Mouse (Mus musculus): ENCODE measurements around the gene Nkg7. TPM values are rescaled to one million over a fixed set of nuclear protein-coding genes. Genes with fewer than 3 reads are reported as not detected.
"Not testable (repeated sequence)": the region's sequence is repeated elsewhere in the genome, so short reads cannot be mapped to it uniquely, and the experiment has no call there.

Gene Nkg7
- 0.29 TPM in 1 of 2 replicates, not detected in the other for polyA plus RNA-seq (2014; fragmentation: Nextera tagmentation; extraction: Ambion mirVana)

- no peak for DNase-seq (ENCODE audit: low spot score)
- no peak within 1 kb of the TSS for H3K9ac ChIP-seq (ENCODE audit: low read depth, low read length)
- H3K36me3 ChIP-seq (ENCODE audit: control insufficient read depth, insufficient read depth, low read length) = no peaks in the 10 kb centered on the region
- no peaks in the 10 kb centered on the region for H3K9me3 ChIP-seq (ENCODE audit: control insufficient read depth, low read length)
- H3K4me2 ChIP-seq (replicated peaks; ENCODE audit: low read depth, low read length) = no peak within 1 kb of the TSS
- no peak for ATAC-seq (ENCODE audit: low FRiP score)
- H3K4me3 ChIP-seq (ENCODE audit: low read depth, low read length) = no peak within 1 kb of the TSS
- 74% methylated on average over 10 of the region's 10 CpGs for WGBS
- H3K4me1 ChIP-seq (replicated peaks; ENCODE audit: control insufficient read depth, insufficient read depth, low read length) = no peaks in the 10 kb centered on the region
- no peaks in the 10 kb centered on the region for H3K27me3 ChIP-seq (ENCODE audit: control insufficient read depth, insufficient read depth, low read length)
- H3K27ac ChIP-seq (ENCODE audit: low read depth, low read length) = no peak within 1 kb of the TSS
Measured at GRCm38 (mm10) chr7:43436341-43437255, at the start of gene Nkg7. Nkg7 (plus strand) TSS chr7:43437073.

- H3K4me3 ChIP-seq (ENCODE audit: low read depth, low read length) = no peak overlapping the region
Measured at GRCm38 (mm10) chr7:43392349-43393121, 44.3 kb upstream of the Nkg7 start.

DNA sequence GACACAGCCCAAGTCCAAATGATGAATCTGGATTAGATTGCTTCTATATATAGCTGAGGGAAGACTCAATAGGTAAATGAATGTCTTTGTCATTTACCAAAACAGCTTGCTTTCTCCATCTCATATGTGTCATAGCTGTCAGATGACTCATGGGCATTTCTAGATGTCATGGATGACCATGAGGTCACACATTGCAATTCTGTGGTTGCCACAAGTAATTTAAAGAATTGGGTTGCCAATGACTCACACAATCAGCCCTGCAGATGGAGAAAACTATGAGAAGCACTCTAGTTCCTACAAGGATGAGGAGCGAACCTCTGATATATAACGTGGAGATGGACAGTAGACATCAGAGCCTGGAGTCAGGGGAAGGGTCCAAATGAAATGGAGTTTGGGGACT is 37.4 kb upstream of the Nkg7 start:
- no peak overlapping the region for H3K27ac ChIP-seq (ENCODE audit: low read depth, low read length)
- 90% methylated on average over 2 of the region's 2 CpGs for WGBS
- H3K4me2 ChIP-seq (replicated peaks; ENCODE audit: low read depth, low read length) = no peak overlapping the region
- H3K36me3 ChIP-seq (ENCODE audit: control insufficient read depth, insufficient read depth, low read length) = no peaks in the 10 kb centered on the region
- no peaks in the 10 kb centered on the region for H3K27me3 ChIP-seq (ENCODE audit: control insufficient read depth, insufficient read depth, low read length)
- no peaks in the 10 kb centered on the region for H3K4me1 ChIP-seq (replicated peaks; ENCODE audit: control insufficient read depth, insufficient read depth, low read length)
- H3K9me3 ChIP-seq (ENCODE audit: control insufficient read depth, low read length) = no peaks in the 10 kb centered on the region
- ATAC-seq (ENCODE audit: low FRiP score) (no peak), DNase-seq (ENCODE audit: low spot score) (no peak)
- no peak overlapping the region for H3K9ac ChIP-seq (ENCODE audit: low read depth, low read length)
- no peak overlapping the region for H3K4me3 ChIP-seq (ENCODE audit: low read depth, low read length)

More at GRCm38 (mm10) chr7:43392349-43393121, 44.3 kb upstream of the Nkg7 start:
- Histone ChIP-seq H3K4me1 (replicated peaks; ENCODE audit: control insufficient read depth, insufficient read depth, low read length) (no peaks in the 10 kb centered on the region), H3K27me3 (ENCODE audit: control insufficient read depth, insufficient read depth, low read length) (no peaks in the 10 kb centered on the region), H3K9me3 (ENCODE audit: control insufficient read depth, low read length) (no peaks in the 10 kb centered on the region), H3K36me3 (ENCODE audit: control insufficient read depth, insufficient read depth, low read length) (no peaks in the 10 kb centered on the region), H3K4me2 (replicated peaks; ENCODE audit: low read depth, low read length) (no peak overlapping the region), H3K27ac (ENCODE audit: low read depth, low read length) (no peak overlapping the region), H3K9ac (ENCODE audit: low read depth, low read length) (no peak overlapping the region)
- DNase-seq (ENCODE audit: low spot score) = no peak
- ATAC-seq (ENCODE audit: low FRiP score) = no peak
- WGBS = 82% methylated on average over 8 of the region's 8 CpGs

DNA sequence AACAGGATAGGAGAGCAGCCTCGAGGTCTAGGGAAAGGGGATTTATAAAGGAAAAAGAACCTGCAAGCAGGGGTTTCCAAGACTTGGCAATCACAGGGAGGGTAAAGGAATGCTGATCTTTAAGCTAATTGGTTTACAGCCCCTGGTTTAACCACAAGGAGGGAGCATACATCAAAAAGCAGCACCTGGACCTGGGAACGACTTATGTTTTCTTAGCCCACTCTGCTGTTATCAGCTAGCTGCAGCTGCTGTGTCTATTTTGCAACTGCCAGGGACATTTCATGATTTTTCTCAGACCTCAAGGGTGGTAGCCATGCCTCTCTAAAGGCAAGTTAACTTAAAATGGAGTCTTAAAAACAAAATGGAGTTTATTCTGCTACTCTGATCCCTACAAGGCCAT is 34.2 kb upstream of the Nkg7 start:
- H3K36me3 ChIP-seq (ENCODE audit: control insufficient read depth, insufficient read depth, low read length) = no peaks in the 10 kb centered on the region
- no peak overlapping the region for H3K9ac ChIP-seq (ENCODE audit: low read depth, low read length)
- no peaks in the 10 kb centered on the region for H3K4me1 ChIP-seq (replicated peaks; ENCODE audit: control insufficient read depth, insufficient read depth, low read length)
- no peak overlapping the region for H3K27ac ChIP-seq (ENCODE audit: low read depth, low read length)
- no peak overlapping the region for H3K4me3 ChIP-seq (ENCODE audit: low read depth, low read length)
- H3K27me3 ChIP-seq (ENCODE audit: control insufficient read depth, insufficient read depth, low read length) = no peaks in the 10 kb centered on the region
- ATAC-seq (ENCODE audit: low FRiP score) (no peak), DNase-seq (ENCODE audit: low spot score) (no peak)
- 61% methylated on average over 2 of the region's 2 CpGs for WGBS
- H3K9me3 ChIP-seq (ENCODE audit: control insufficient read depth, low read length) = no peaks in the 10 kb centered on the region
- no peak overlapping the region for H3K4me2 ChIP-seq (replicated peaks; ENCODE audit: low read depth, low read length)

DNA sequence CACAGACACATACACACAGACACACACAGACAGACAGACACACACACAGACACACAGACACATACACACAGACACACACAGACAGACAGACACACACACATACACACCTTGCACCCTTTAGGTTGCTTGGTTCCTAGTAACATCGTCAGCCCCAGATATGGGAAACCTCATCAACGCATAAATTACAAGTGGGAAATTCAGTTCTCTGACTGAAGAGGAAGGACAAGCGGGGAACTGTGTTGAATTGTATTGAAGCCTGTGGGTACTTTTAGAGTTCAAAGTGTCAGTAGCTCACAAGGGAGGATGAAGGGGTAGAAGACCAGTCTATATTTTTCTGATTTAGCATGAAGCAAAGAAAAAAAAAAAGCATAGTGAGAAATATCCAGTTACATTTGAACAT is 29.3 kb upstream of the Nkg7 start:
- Histone ChIP-seq H3K4me1 (replicated peaks; ENCODE audit: control insufficient read depth, insufficient read depth, low read length) (no peaks in the 10 kb centered on the region), H3K27ac (ENCODE audit: low read depth, low read length) (no peak overlapping the region), H3K9ac (ENCODE audit: low read depth, low read length) (no peak overlapping the region), H3K27me3 (ENCODE audit: control insufficient read depth, insufficient read depth, low read length) (no peaks in the 10 kb centered on the region), H3K4me3 (ENCODE audit: low read depth, low read length) (no peak overlapping the region), H3K36me3 (ENCODE audit: control insufficient read depth, insufficient read depth, low read length) (no peaks in the 10 kb centered on the region), H3K4me2 (replicated peaks; ENCODE audit: low read depth, low read length) (no peak overlapping the region), H3K9me3 (ENCODE audit: control insufficient read depth, low read length) (no peaks in the 10 kb centered on the region)
- ATAC-seq (ENCODE audit: low FRiP score) = no peak
- DNase-seq (ENCODE audit: low spot score) = no peak
- 91% methylated on average over 3 of the region's 3 CpGs for WGBS

DNA sequence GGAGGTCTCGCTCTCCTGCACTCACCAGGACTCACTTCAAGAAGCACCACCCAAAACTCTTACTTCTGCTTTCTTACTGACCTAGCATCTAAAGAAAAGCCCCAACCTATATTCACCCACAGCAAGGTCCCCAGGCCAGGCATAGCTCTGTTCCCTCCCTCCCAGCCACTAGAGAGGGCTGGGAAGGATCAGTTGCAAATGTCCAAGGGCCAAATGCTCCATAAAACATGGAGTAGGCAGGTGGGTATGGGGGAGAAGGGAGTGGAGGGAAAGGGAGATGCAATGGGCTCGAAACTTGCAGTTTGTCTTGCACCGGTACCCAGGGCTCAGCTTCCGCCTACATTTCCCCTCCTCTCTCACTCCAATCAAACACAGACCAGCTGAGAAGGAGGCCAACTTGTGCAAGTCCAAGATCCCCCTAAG is 28.7 kb upstream of the Nkg7 start, which contains the start of gene Siglecg:
Gene Siglecg, plus strand, starts transcription at position 74 of the 423 bp plus-strand sequence.
- no peak for ATAC-seq (ENCODE audit: low FRiP score)
- WGBS = 89% methylated on average over 3 of the region's 4 CpGs
- Histone ChIP-seq H3K27me3 (ENCODE audit: control insufficient read depth, insufficient read depth, low read length) (no peaks in the 10 kb centered on the region), H3K9ac (ENCODE audit: low read depth, low read length) (no peak within 1 kb of the TSS), H3K4me1 (replicated peaks; ENCODE audit: control insufficient read depth, insufficient read depth, low read length) (no peaks in the 10 kb centered on the region), H3K27ac (ENCODE audit: low read depth, low read length) (no peak within 1 kb of the TSS), H3K4me2 (replicated peaks; ENCODE audit: low read depth, low read length) (no peak within 1 kb of the TSS), H3K4me3 (ENCODE audit: low read depth, low read length) (no peak within 1 kb of the TSS), H3K36me3 (ENCODE audit: control insufficient read depth, insufficient read depth, low read length) (no peaks in the 10 kb centered on the region), H3K9me3 (ENCODE audit: control insufficient read depth, low read length) (no peaks in the 10 kb centered on the region)
- DNase-seq (ENCODE audit: low spot score) = no peak

- Histone ChIP-seq H3K9ac (ENCODE audit: low read depth, low read length) (no peak overlapping the region), H3K4me2 (replicated peaks; ENCODE audit: low read depth, low read length) (no peak overlapping the region), H3K36me3 (ENCODE audit: control insufficient read depth, insufficient read depth, low read length) (no peaks in the 10 kb centered on the region), H3K27ac (ENCODE audit: low read depth, low read length) (no peak overlapping the region), H3K4me3 (ENCODE audit: low read depth, low read length) (no peak overlapping the region), H3K27me3 (ENCODE audit: control insufficient read depth, insufficient read depth, low read length) (no peaks in the 10 kb centered on the region), H3K4me1 (replicated peaks; ENCODE audit: control insufficient read depth, insufficient read depth, low read length) (no peaks in the 10 kb centered on the region), H3K9me3 (ENCODE audit: control insufficient read depth, low read length) (no peaks in the 10 kb centered on the region)
- DNase-seq (ENCODE audit: low spot score) = no peak
- no peak for ATAC-seq (ENCODE audit: low FRiP score)
- 81% methylated on average over 3 of the region's 3 CpGs for WGBS
Measured at GRCm38 (mm10) chr7:43409084-43409483, 27.8 kb upstream of the Nkg7 start.

- not testable (repeated sequence) for H3K4me2 ChIP-seq (replicated peaks; ENCODE audit: low read depth, low read length); H3K4me1 ChIP-seq (replicated peaks; ENCODE audit: control insufficient read depth, insufficient read depth, low read length); DNase-seq (ENCODE audit: low spot score); H3K9me3 ChIP-seq (ENCODE audit: control insufficient read depth, low read length); H3K4me3 ChIP-seq (ENCODE audit: low read depth, low read length); H3K27ac ChIP-seq (ENCODE audit: low read depth, low read length); H3K27me3 ChIP-seq (ENCODE audit: control insufficient read depth, insufficient read depth, low read length); H3K9ac ChIP-seq (ENCODE audit: low read depth, low read length); H3K36me3 ChIP-seq (ENCODE audit: control insufficient read depth, insufficient read depth, low read length)
- ATAC-seq (ENCODE audit: low FRiP score) = 0 out of 2 replicates have a peak, but pooled peaks have one; percentile 27
- WGBS = 32% methylated on average over 4 of the region's 4 CpGs
Measured at GRCm38 (mm10) chr7:43411724-43412123, 25.1 kb upstream of the Nkg7 start.
